Mouse (Mus musculus) heart, embryonic 16.5 days (tissue): ENCODE data around the gene Psg16. TPM values are rescaled to one million over a fixed set of nuclear protein-coding genes. Genes with fewer than 3 reads are reported as not detected.
"Not testable (repeated sequence)": the region's sequence is repeated elsewhere in the genome, so short reads cannot be mapped to it uniquely, and the experiment has no call there.

ENCODE experiments used
- ATAC-seq: fragments of 200-750 bp; cut with Nextera tagmentation; replicated peaks from 2 replicates; pipeline ENCODE4 v1.8.0; 2017; ENCODE audit warnings: moderate number of reproducible peaks; ENCODE audit not compliant: insufficient read depth, low FRiP score; ENCODE audit errors: extremely low read depth
- H3K27ac ChIP-seq: fragments of 300-500 bp; sonication (generic); 2 replicates; pipeline ENCODE4 v1.5.1; 2014; ENCODE audit warnings: mild to moderate bottlenecking, low read length, control low read depth, moderate library complexity
- H3K27me3 ChIP-seq: fragments of 300-500 bp; sonication (generic); 2 replicates; pipeline ENCODE4 v1.6.1; 2014; ENCODE audit warnings: low read length, mixed read lengths; ENCODE audit not compliant: control insufficient read depth, insufficient read depth
- H3K36me3 ChIP-seq: fragments of 300-500 bp; sonication (generic); 2 replicates; pipeline ENCODE4 v1.6.1; 2014; ENCODE audit not compliant: control insufficient read depth, insufficient read depth
- H3K4me1 ChIP-seq: fragments of 300-500 bp; sonication (generic); 2 replicates; pipeline ENCODE4 v1.6.1; 2014; ENCODE audit warnings: low read length, mixed read lengths; ENCODE audit not compliant: control insufficient read depth, insufficient read depth
- H3K4me2 ChIP-seq: fragments of 300-500 bp; sonication (generic); 2 replicates; pipeline ENCODE4 v1.6.1; 2014; ENCODE audit warnings: low read depth, mild to moderate bottlenecking, control low read depth, low read length
- H3K4me3 ChIP-seq: fragments of 300-500 bp; sonication (generic); 2 replicates; pipeline ENCODE4 v1.5.1; 2014; ENCODE audit warnings: mild to moderate bottlenecking, control low read depth, low read length
- H3K9ac ChIP-seq: fragments of 300-500 bp; sonication (generic); 2 replicates; pipeline ENCODE4 v1.6.1; 2014; ENCODE audit warnings: low read length, control low read depth
- H3K9me3 ChIP-seq: fragments of 300-500 bp; sonication (generic); replicated peaks from 2 replicates; pipeline ENCODE4 v1.6.1; 2016; ENCODE audit warnings: low read length; ENCODE audit not compliant: control insufficient read depth
- WGBS: fragments of 180-500 bp; shearing (Covaris S2); extraction: QIAGEN DNeasy Blood & Tissue Kit; methylation state at CpG from one replicate; pipeline ENCODE4 v1.1.7; 2014; 5-methylcytosine and 5-hydroxymethylcytosine counted together
- polyA plus RNA-seq: library from polyadenylated mRNA; unstranded; fragments of >200 nt; fragmentation: Nextera tagmentation; extraction: Ambion mirVana; gene quantifications from 2 replicates; pipeline ENCODE4 v1.2.1, GENCODE M21; 2015

Psg16 gene
- polyA plus RNA-seq, 1 experiment from 2014 or later: 0.17 TPM

GRCm38 (mm10) chr7:17060031-17060781 is 13.6 kb upstream of the Psg16 start:
- H3K9me3 ChIP-seq: no peaks in the 10 kb centered on the region
- peak; percentile 47 for ATAC-seq
- H3K4me1 ChIP-seq: peaks cover 47% of the 10 kb centered on the region
- H3K36me3 ChIP-seq: peaks cover 6% of the 10 kb centered on the region
- no peaks in the 10 kb centered on the region for H3K27me3 ChIP-seq
- H3K9ac ChIP-seq: peak overlapping the region; percentile 87
- H3K4me2 ChIP-seq: peak overlapping the region; percentile 96
- 13% methylated on average over 9 of the region's 9 CpGs for WGBS
- H3K27ac ChIP-seq: peak overlapping the region; percentile 100
- H3K4me3 ChIP-seq: peak overlapping the region; percentile 71

GRCm38 (mm10) chr7:17060782-17061605 is 12.8 kb upstream of the Psg16 start:
- peak overlapping the region; percentile 87 for H3K9ac ChIP-seq
- peak overlapping the region; percentile 71 for H3K4me3 ChIP-seq
- WGBS: 44% methylated on average over 21 of the region's 22 CpGs
- H3K9me3 ChIP-seq: no peaks in the 10 kb centered on the region
- H3K27me3 ChIP-seq: no peaks in the 10 kb centered on the region
- peaks cover 41% of the 10 kb centered on the region for H3K4me1 ChIP-seq
- H3K4me2 ChIP-seq: peak overlapping the region; percentile 96
- peak overlapping the region; percentile 100 for H3K27ac ChIP-seq
- H3K36me3 ChIP-seq: no peaks in the 10 kb centered on the region
- ATAC-seq: peak; percentile 5; the same call in 1 of the 2 replicates

- Histone ChIP-seq H3K4me1 (peaks cover 32% of the 10 kb centered on the region), H3K27me3 (no peaks in the 10 kb centered on the region), H3K4me2 (peak within 1 kb of the TSS; percentile 96), H3K9ac (peak within 1 kb of the TSS; percentile 87), H3K9me3 (no peaks in the 10 kb centered on the region), H3K4me3 (peak within 1 kb of the TSS; percentile 71), H3K27ac (peak within 1 kb of the TSS; percentile 100), H3K36me3 (no peaks in the 10 kb centered on the region)
- WGBS: 1% methylated on average over 15 of the region's 15 CpGs
- ATAC-seq: peak; percentile 52
Observed at GRCm38 (mm10) chr7:17062389-17062788, 11.5 kb upstream of the Psg16 start, which contains the start of gene Hif3a. TSS of gene Hif3a (minus strand) at chr7:17062427.

- Histone ChIP-seq H3K9me3 (no peaks in the 10 kb centered on the region), H3K4me3 (peak overlapping the region; percentile 71), H3K9ac (peak overlapping the region; percentile 87), H3K27me3 (no peaks in the 10 kb centered on the region), H3K4me2 (peak overlapping the region; percentile 96), H3K4me1 (peaks cover 30% of the 10 kb centered on the region), H3K36me3 (no peaks in the 10 kb centered on the region), H3K27ac (peak overlapping the region; percentile 100)
- no peak for ATAC-seq
- 7% methylated on average over 11 of the region's 11 CpGs for WGBS
Observed at GRCm38 (mm10) chr7:17062845-17063244, 11.0 kb upstream of the Psg16 start.

DNA sequence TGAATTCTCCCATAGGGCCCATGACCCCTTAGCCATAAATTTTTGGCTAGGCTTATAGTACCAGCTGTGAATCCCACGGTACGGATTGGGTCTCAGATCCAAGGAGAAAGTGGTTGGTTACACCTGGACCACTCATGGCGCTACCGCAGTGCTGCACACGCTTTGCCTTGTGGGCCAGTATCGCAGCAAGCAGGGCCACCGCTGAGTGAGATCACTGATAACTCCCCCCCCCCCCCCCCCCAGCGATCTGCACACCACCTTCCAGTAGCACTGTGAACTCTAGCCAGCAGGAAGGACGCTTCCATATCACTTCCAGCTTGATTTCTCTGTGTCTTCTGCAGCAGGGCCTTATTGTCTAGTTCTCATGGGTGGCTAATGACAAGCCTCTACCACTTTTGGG is 8.2 kb upstream of the Psg16 start:
- Histone ChIP-seq H3K4me2 (no peak overlapping the region), H3K4me1 (peaks cover 13% of the 10 kb centered on the region), H3K9me3 (no peaks in the 10 kb centered on the region), H3K4me3 (no peak overlapping the region), H3K27me3 (no peaks in the 10 kb centered on the region), H3K27ac (no peak overlapping the region), H3K9ac (no peak overlapping the region), H3K36me3 (no peaks in the 10 kb centered on the region)
- WGBS: 73% methylated on average over 8 of the region's 9 CpGs
- ATAC-seq: no peak

DNA sequence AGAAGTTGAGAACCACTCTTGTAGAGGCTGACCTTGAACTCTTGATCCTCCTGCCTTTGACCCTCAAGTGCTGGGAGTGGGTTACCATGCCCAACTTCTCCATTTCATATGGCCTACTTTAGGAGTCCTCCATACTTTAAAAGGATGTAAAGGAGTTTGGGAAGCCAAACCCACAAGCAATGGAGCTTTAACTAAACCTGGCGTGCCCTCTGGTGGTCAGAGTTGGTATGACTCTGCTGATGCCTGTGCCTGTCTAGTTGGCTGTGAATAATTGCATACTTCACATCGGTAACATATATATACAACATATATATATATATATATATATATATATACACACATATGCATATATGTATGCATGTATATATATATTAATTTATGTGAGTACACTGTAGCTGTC is 7.4 kb upstream of the Psg16 start:
- H3K4me1 ChIP-seq: peaks cover 13% of the 10 kb centered on the region
- no peak overlapping the region for H3K4me2 ChIP-seq
- H3K9me3 ChIP-seq: no peaks in the 10 kb centered on the region
- H3K4me3 ChIP-seq: no peak overlapping the region
- no peak overlapping the region for H3K9ac ChIP-seq
- ATAC-seq: no peak
- H3K27ac ChIP-seq: no peak overlapping the region
- WGBS: 2% methylated on average over 2 of the region's 2 CpGs
- no peaks in the 10 kb centered on the region for H3K27me3 ChIP-seq
- H3K36me3 ChIP-seq: no peaks in the 10 kb centered on the region

- Histone ChIP-seq H3K9ac (no peak overlapping the region), H3K27ac (no peak overlapping the region), H3K9me3 (no peaks in the 10 kb centered on the region), H3K4me3 (no peak overlapping the region), H3K4me2 (no peak overlapping the region), H3K36me3 (no peaks in the 10 kb centered on the region), H3K4me1 (peaks cover 13% of the 10 kb centered on the region), H3K27me3 (no peaks in the 10 kb centered on the region)
- no peak for ATAC-seq
Observed at GRCm38 (mm10) chr7:17067000-17067399, 6.8 kb upstream of the Psg16 start.

- not testable (repeated sequence) for H3K27me3 ChIP-seq, H3K9me3 ChIP-seq, H3K4me3 ChIP-seq, H3K36me3 ChIP-seq, H3K4me2 ChIP-seq, H3K9ac ChIP-seq
- peaks cover 12% of the 10 kb centered on the region for H3K4me1 ChIP-seq
- ATAC-seq: 0 out of 2 replicates have a peak, but pooled peaks have one; percentile 19
- 0 out of 2 replicates have a peak overlapping the region, but pooled peaks have one; percentile 35 for H3K27ac ChIP-seq
- WGBS: 32% methylated on average over 5 of the region's 5 CpGs
Observed at GRCm38 (mm10) chr7:17067651-17068050, 6.2 kb upstream of the Psg16 start.

DNA sequence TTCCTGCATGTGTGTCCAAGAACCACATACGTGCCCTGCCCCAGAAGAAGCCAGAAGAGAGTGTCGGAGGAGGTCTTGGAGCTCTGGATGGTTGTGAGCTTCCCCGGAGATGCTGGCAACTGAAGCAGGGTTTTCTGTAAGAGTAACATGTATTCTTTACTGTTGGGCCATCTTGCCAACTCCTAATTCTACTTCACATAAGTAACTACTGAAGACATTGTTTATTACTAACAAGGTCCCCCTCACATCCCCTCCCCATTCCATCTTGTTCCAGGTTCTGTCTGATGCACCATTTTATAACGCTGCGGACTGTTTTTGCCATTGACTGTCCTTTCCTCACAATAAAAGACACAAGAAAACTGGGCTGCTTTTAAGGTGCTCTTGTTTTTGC is 332 bp upstream of the Psg16 start:
- Histone ChIP-seq H3K9me3 (no peaks in the 10 kb centered on the region), H3K36me3 (no peaks in the 10 kb centered on the region), H3K4me2 (no peak overlapping the region), H3K9ac (no peak overlapping the region), H3K27ac (no peak overlapping the region), H3K4me1 (no peaks in the 10 kb centered on the region), H3K27me3 (no peaks in the 10 kb centered on the region), H3K4me3 (no peak overlapping the region)
- WGBS: 53% methylated on average over 5 of the region's 5 CpGs
- ATAC-seq: no peak
